Mouse (Mus musculus) monocyte, adult 5-6 weeks (primary cell): ENCODE measurements around the gene Krt73. TPM values are rescaled to one million over a fixed set of nuclear protein-coding genes. Genes with fewer than 3 reads are reported as not detected.

Source experiments
- ATAC-seq: fragments of 153-309, 156-312 bp; replicated peaks from 2 replicates; pipeline ENCODE4 v1.8.0; 2017; ENCODE audit warnings: mild to moderate bottlenecking; ENCODE audit not compliant: low TSS enrichment, insufficient number of reproducible peaks, severe bottlenecking, poor library complexity, low FRiP score
- total RNA-seq: library from RNA; stranded (forward); fragments of 200-1000, 200-491, 200-594 nt; gene quantifications from 3 replicates; pipeline ENCODE4 v1.2.3, GENCODE M21; 2017

Gene Krt73
- total RNA-seq, result not detected in 3 replicates

GRCm38 (mm10) chr15:101802296-101802835 is at the start of gene Krt73:
Gene Krt73, minus strand, starts transcription at chr15:101802346.
- ATAC-seq, result no peak

- ATAC-seq, result no peak
These were observed 48.5 kb upstream of the Krt73 start, which contains the start of gene Krt1 for GRCm38 (mm10) chr15:101850694-101851093. Gene Krt1, minus strand, starts transcription at chr15:101850794.

GRCm38 (mm10) chr15:101845971-101846403 is 43.8 kb upstream of the Krt73 start:
- ATAC-seq, result no peak

- ATAC-seq, result no peak
These were observed 41.0 kb upstream of the Krt73 start for GRCm38 (mm10) chr15:101843192-101843591.

GRCm38 (mm10) chr15:101834784-101835328 is 32.7 kb upstream of the Krt73 start:
- no peak for ATAC-seq

- ATAC-seq, result no peak
These were observed 31.0 kb upstream of the Krt73 start for GRCm38 (mm10) chr15:101833131-101833530.

GRCm38 (mm10) chr15:101829441-101829840 is 27.3 kb upstream of the Krt73 start:
- ATAC-seq, result no peak

GRCm38 (mm10) chr15:101821786-101822185 is 19.6 kb upstream of the Krt73 start:
- ATAC-seq, result no peak

- ATAC-seq, result no peak
These were observed 15.7 kb upstream of the Krt73 start, which contains the start of gene Krt2 for GRCm38 (mm10) chr15:101817875-101818274. Gene Krt2, minus strand, starts transcription at chr15:101818169.

- no peak for ATAC-seq
These were observed 1.1 kb upstream of the Krt73 start for GRCm38 (mm10) chr15:101803052-101803822.

- no peak for ATAC-seq
These were observed 11.3 kb downstream of the Krt73 start for GRCm38 (mm10) chr15:101790867-101791266.

- no peak for ATAC-seq
These were observed 15.8 kb downstream of the Krt73 start, which contains the start of gene Krt72 for GRCm38 (mm10) chr15:101786360-101786759. Gene Krt72, minus strand, starts transcription at chr15:101786460.

- ATAC-seq, result no peak
These were observed 28.7 kb downstream of the Krt73 start for GRCm38 (mm10) chr15:101773420-101773819.

GRCm38 (mm10) chr15:101772711-101773081 is 29.4 kb downstream of the Krt73 start:
- ATAC-seq, result peak; percentile 89

- no peak for ATAC-seq
These were observed 30.0 kb downstream of the Krt73 start for GRCm38 (mm10) chr15:101772080-101772710.

- ATAC-seq, result no peak
These were observed 31.9 kb downstream of the Krt73 start for GRCm38 (mm10) chr15:101770226-101770625.
